Mouse (Mus musculus): Measurements from ENCODE around the gene Clcn6.

Gene Clcn6

GRCm38 (mm10) chr4:147985205-147986132, 53.2 kb downstream of the Clcn6 start, which contains the start of gene Nppb:
TSS of gene Nppb (plus strand) at chr4:147985788.
- DNase-seq, result no peak

- no peak for DNase-seq
Measured at GRCm38 (mm10) chr4:147979441-147979860, 59.2 kb downstream of the Clcn6 start.

DNA sequence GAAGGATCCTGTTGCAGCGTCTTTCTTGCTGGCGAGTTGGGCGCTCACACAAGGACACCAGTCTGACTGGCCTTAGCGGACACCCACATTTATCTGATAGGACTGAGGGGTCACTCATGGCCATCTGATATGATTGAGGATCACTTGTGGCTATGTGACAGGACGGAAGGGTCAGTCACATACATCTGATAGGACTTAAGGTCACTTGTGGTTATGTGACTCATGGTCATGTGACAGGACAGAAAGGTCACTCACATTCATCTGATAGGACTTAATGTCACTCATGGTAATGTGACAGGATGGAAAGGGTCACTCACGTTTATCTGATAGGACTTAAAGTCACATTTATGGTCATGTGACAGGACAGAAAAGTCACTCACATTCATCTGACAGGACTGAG, 60.2 kb downstream of the Clcn6 start:
- no peak for DNase-seq

GRCm38 (mm10) chr4:147977726-147978125, 60.9 kb downstream of the Clcn6 start:
- no peak for DNase-seq

GRCm38 (mm10) chr4:147976237-147976636, 62.4 kb downstream of the Clcn6 start:
- no peak for DNase-seq

DNA sequence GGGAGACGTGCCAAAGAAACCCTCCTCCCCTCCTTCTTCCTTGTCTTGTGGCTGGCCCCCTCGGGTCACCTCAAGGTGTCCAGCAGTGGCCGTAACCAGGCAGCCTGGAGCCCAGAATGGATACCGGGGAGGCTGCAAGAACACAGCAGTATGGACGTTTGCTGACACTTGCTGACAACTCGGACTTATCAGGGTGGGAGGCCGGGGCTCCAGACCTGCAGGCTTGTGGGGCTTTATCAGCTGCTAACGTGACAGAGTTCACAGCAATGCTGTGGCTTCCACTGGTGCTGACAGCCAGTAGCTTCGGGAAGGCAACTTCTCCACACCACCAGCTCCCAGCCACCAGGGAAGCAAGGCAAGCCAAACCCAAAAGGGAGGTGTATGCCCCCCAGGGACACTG, 69.3 kb downstream of the Clcn6 start:
- no peak for DNase-seq

GRCm38 (mm10) chr4:147968816-147969215, 69.8 kb downstream of the Clcn6 start:
- DNase-seq, result no peak

DNA sequence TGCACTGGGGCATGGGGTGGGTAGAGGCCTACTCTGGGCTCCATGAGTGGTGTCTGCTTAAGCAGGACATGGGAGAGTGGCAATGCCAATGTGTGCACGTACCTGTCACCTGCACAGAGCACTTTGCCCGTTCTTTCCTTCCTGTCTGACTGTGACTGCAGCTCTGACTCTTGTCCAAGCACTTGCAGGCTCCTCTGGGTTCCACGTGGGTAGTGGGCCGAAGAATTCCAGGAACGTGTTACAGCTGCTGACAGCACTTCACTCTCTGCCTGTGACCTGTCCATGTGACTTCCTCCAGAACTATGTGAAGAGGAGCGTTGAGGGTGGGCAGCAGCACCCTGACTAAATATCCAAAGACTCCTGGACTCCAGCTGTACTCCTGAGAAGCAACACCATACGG, 72.9 kb downstream of the Clcn6 start:
- no peak for DNase-seq

DNA sequence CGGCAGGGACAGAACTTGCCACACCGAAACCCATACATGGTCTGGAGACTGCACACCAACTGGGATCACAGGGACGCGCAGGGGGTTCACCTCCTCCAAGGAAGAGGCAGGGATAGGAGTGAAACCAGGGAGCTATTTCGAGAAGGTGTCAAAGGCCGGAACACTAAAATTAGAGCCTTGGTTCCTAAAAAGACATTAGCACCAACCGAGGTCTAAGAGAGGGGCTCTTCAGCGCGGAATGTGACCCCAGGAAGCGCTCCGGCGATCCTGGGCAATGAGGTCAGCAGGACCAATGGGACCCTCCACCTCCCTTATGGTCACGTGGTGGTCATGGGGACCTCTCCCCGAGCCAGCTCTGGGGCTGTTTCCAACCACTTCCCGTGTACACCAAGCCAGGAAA, 75.0 kb downstream of the Clcn6 start:
- DNase-seq, result no peak

DNA sequence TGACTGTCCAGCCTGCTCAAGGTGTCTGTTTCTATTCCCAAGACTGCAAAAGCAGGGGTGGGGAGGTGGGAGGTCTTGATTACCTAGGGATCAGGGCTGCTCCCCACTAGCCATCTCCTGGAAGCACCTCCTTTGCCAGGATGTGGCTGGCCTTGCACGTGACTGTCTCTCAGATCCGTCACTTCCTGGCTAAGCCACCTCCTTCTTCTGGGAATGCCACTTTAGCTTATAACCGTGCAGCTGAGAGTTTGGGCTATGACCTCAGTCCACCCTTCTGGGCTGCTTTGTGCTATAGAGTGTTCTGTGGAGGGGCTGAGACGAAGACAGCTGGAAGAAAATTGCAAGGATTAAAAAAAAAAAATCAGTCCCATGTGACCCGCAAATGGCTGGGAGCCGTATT, 75.8 kb downstream of the Clcn6 start:
- DNase-seq, result no peak

- DNase-seq, result peak; percentile 68
Measured at GRCm38 (mm10) chr4:147959881-147960831, 78.5 kb downstream of the Clcn6 start.

GRCm38 (mm10) chr4:147957141-147957540, 81.5 kb downstream of the Clcn6 start:
- no peak for DNase-seq

Data from thymus, postnatal 14 days (tissue).